Comparison of ENCODE assay signal across 15 mouse cellular contexts in genomic region chr1:131208081-131208480, GRCm38 (mm10). TPM values are rescaled to one million over a fixed set of nuclear protein-coding genes. Genes with fewer than 3 reads are reported as not detected.
DNase-seq lines count a peak whose midpoint lies in the region; ATAC-seq lines count a peak whose summit lies in the region.
"Had no signal": no experiment of that assay in that cellular context is flagged by ENCODE, and none has a peak within 500 bp of the region (broad histone marks: within the 10 kb centered on the region; RNA-seq: fewer than 3 reads in every experiment).

No protein-coding gene starts in this region.

- H3K4me1 ChIP-seq in heart, embryonic 10.5 days = peaks cover 3% of the 10 kb centered on the region
- peaks cover 8% of the 10 kb centered on the region for H3K4me1 ChIP-seq in limb, embryonic 13.5 days
- 0 out of 2 replicates have a peak, but pooled peaks cover 5% of the 10 kb centered on the region for H3K4me1 ChIP-seq in limb, embryonic 10.5 days
- H3K4me1 ChIP-seq in megakaryocyte, embryonic 14.5 days = peaks cover 36% of the 10 kb centered on the region
- H3K4me1 ChIP-seq: embryonic facial prominence, embryonic 12.5 days had no signal

- no peak overlapping the region for H3K4me3 ChIP-seq in heart, embryonic 10.5 days
- H3K4me3 ChIP-seq in limb, embryonic 13.5 days = no peak overlapping the region
- no peak overlapping the region for H3K4me3 ChIP-seq in limb, embryonic 10.5 days
- peak overlapping the region; percentile 14 for H3K4me3 ChIP-seq in megakaryocyte, embryonic 14.5 days (replicated peaks)
- H3K4me3 ChIP-seq: embryonic facial prominence, embryonic 12.5 days; embryonic facial prominence, embryonic 15.5 days; heart, embryonic 13.5 days had no signal

- no peak for ATAC-seq in limb, embryonic 13.5 days (ENCODE audit: low FRiP score, low read depth)
- no peak for ATAC-seq in megakaryocyte, adult 5-6 weeks (ENCODE audit: poor library complexity, severe bottlenecking)
- ATAC-seq: inflammation-experienced regulatory T-cells, adult 6 months; Patski had no signal

- H3K9ac ChIP-seq in limb, embryonic 13.5 days = no peak overlapping the region
- H3K9ac ChIP-seq: embryonic facial prominence, embryonic 12.5 days; embryonic facial prominence, embryonic 15.5 days; heart, embryonic 13.5 days; hindbrain, embryonic 14.5 days had no signal

- DNase-seq in heart, embryonic 10.5 days (ENCODE audit: low spot score) = no peak
- no peak for DNase-seq in heart, adult 18-20 months
- DNase-seq in limb, embryonic 10.5 days (ENCODE audit: low spot score) = no peak
- DNase-seq in naive thymus-derived CD4-positive, alpha-beta T cell, adult 2 months (ENCODE audit: low read depth) = peak; percentile 15

- H3K9me3 ChIP-seq in heart, embryonic 10.5 days = no peaks in the 10 kb centered on the region
- H3K9me3 ChIP-seq in limb, embryonic 13.5 days = no peaks in the 10 kb centered on the region
- no peaks in the 10 kb centered on the region for H3K9me3 ChIP-seq in limb, embryonic 10.5 days (replicated peaks)
- H3K9me3 ChIP-seq in megakaryocyte, embryonic 14.5 days = no peaks in the 10 kb centered on the region
- H3K9me3 ChIP-seq: embryonic facial prominence, embryonic 12.5 days; embryonic facial prominence, embryonic 15.5 days; G1E; heart, embryonic 13.5 days had no signal

- peaks cover 41% of the 10 kb centered on the region for H3K36me3 ChIP-seq in heart, embryonic 10.5 days
- H3K36me3 ChIP-seq in limb, embryonic 13.5 days = no peaks in the 10 kb centered on the region
- no peaks in the 10 kb centered on the region for H3K36me3 ChIP-seq in limb, embryonic 10.5 days
- H3K36me3 ChIP-seq in megakaryocyte, embryonic 14.5 days (replicated peaks; ENCODE audit: low read length) = no peaks in the 10 kb centered on the region
- H3K36me3 ChIP-seq: embryonic facial prominence, embryonic 12.5 days; embryonic facial prominence, embryonic 15.5 days; G1E; heart, embryonic 13.5 days had no signal

- 82% methylated on average over 5 of the region's 5 CpGs for WGBS in heart, embryonic 10.5 days
- 85% methylated on average over 5 of the region's 5 CpGs for WGBS in limb, embryonic 13.5 days
- 89% methylated on average over 5 of the region's 5 CpGs for WGBS in limb, embryonic 10.5 days

- H3K27ac ChIP-seq in heart, embryonic 10.5 days = 0 out of 2 replicates have a peak overlapping the region, but pooled peaks have one; percentile 1
- peak overlapping the region; percentile 10; the same call in 1 of the 2 replicates for H3K27ac ChIP-seq in limb, embryonic 13.5 days
- H3K27ac ChIP-seq in limb, embryonic 10.5 days = no peak overlapping the region
- H3K27ac ChIP-seq: embryonic facial prominence, embryonic 12.5 days; embryonic facial prominence, embryonic 15.5 days; heart, embryonic 13.5 days; hindbrain, postnatal 0 days had no signal

- H3K4me2 ChIP-seq in limb, embryonic 13.5 days (replicated peaks) = no peak overlapping the region
- H3K4me2 ChIP-seq: embryonic facial prominence, embryonic 12.5 days; embryonic facial prominence, embryonic 15.5 days; heart, embryonic 13.5 days; hindbrain, embryonic 14.5 days had no signal

- H3K27me3 ChIP-seq in heart, embryonic 10.5 days (ENCODE audit: insufficient read depth, poor library complexity, severe bottlenecking) = no peaks in the 10 kb centered on the region
- no peaks in the 10 kb centered on the region for H3K27me3 ChIP-seq in limb, embryonic 13.5 days
- H3K27me3 ChIP-seq in limb, embryonic 10.5 days (ENCODE audit: low read depth, poor library complexity, severe bottlenecking) = no peaks in the 10 kb centered on the region
- H3K27me3 ChIP-seq in megakaryocyte, embryonic 14.5 days (replicated peaks) = peaks cover 26% of the 10 kb centered on the region
- H3K27me3 ChIP-seq: embryonic facial prominence, embryonic 12.5 days; embryonic facial prominence, embryonic 15.5 days; heart, embryonic 13.5 days; Patski had no signal

RNA-seq across cellular contexts. Expression of gene Rassf5, which starts 37.0 kb away (rescaled TPM):
- 44.4 and 64.0 TPM in 2 replicates for polyA plus RNA-seq in heart, embryonic 10.5 days (2016; fragmentation: Nextera tagmentation; extraction: Ambion mirVana)
- total RNA-seq in heart, adult 18-20 months (2021) = 1 to 10 TPM; 2.2 to 4.4 TPM
- 1.9 and 2.1 TPM in 2 replicates for polyA plus RNA-seq in limb, embryonic 13.5 days (2015; fragmentation: Nextera tagmentation; extraction: Ambion mirVana)
- polyA plus RNA-seq in limb, embryonic 10.5 days (2016; fragmentation: Nextera tagmentation; extraction: Ambion mirVana) = 1.2 and 1.3 TPM in 2 replicates
- polyA plus RNA-seq in megakaryocyte, embryonic 14.5 days (2012; ENCODE audit: insufficient read depth, low replicate concordance) = 2.1 and 3.0 TPM in 2 replicates
- 81.7 and 97.9 TPM in 2 replicates for total RNA-seq in megakaryocyte, adult 5-6 weeks (2015)
- 99.6 and 110 TPM in 2 replicates for total RNA-seq in megakaryocyte, adult 5-6 weeks (2017)

RNA-seq across cellular contexts. Expression of gene Eif2d, which starts 55.1 kb away (rescaled TPM):
- polyA plus RNA-seq in heart, embryonic 10.5 days (2016; fragmentation: Nextera tagmentation; extraction: Ambion mirVana) = 54.8 and 62.9 TPM in 2 replicates
- 10 to 100 TPM; 31.4 to 34.1 TPM for total RNA-seq in heart, adult 18-20 months (2021)
- 63.1 and 65.4 TPM in 2 replicates for polyA plus RNA-seq in limb, embryonic 13.5 days (2015; fragmentation: Nextera tagmentation; extraction: Ambion mirVana)
- polyA plus RNA-seq in limb, embryonic 10.5 days (2016; fragmentation: Nextera tagmentation; extraction: Ambion mirVana) = 73.5 and 76.7 TPM in 2 replicates
- polyA plus RNA-seq in megakaryocyte, embryonic 14.5 days (2012; ENCODE audit: insufficient read depth, low replicate concordance) = 14.6 and 15.4 TPM in 2 replicates
- 28.7 and 31.0 TPM in 2 replicates for total RNA-seq in megakaryocyte, adult 5-6 weeks (2015)
- 23.1 and 24.5 TPM in 2 replicates for total RNA-seq in megakaryocyte, adult 5-6 weeks (2017)

Comparison
In these comparisons a context has a peak if more than half of its experiments do, and no peak if none do; other contexts are left out.
1. RNA of gene Rassf5, which starts 37.0 kb away (polyA plus RNA-seq): 44.4 to 64.0 TPM in heart, embryonic 10.5 days; 2.1 to 3.0 TPM in megakaryocyte, embryonic 14.5 days, 1.9 to 2.1 TPM in limb, embryonic 13.5 days and 1.2 to 1.3 TPM in limb, embryonic 10.5 days; every median in the first group is over 10 times any median in the second.